Mouse (Mus musculus): Measurements from ENCODE around the gene C030005K15Rik. TPM values are rescaled to one million over a fixed set of nuclear protein-coding genes. Genes with fewer than 3 reads are reported as not detected.

Gene C030005K15Rik
- polyA plus RNA-seq, 1 experiment from 2014 or later, result not detected

- WGBS, result 35% methylated on average over 1 of the region's 1 CpGs
- ATAC-seq (ENCODE audit: low FRiP score, low TSS enrichment) (no peak), DNase-seq (ENCODE audit: low spot score) (peak; percentile 24)
- Histone ChIP-seq H3K4me3 (ENCODE audit: low read depth, low read length) (no peak overlapping the region), H3K27ac (replicated peaks) (no peak overlapping the region), H3K9me3 (ENCODE audit: control insufficient read depth, low read length) (no peaks in the 10 kb centered on the region), H3K36me3 (ENCODE audit: control insufficient read depth, insufficient read depth, low read length) (no peaks in the 10 kb centered on the region), H3K9ac (ENCODE audit: low read length) (no peak overlapping the region), H3K4me2 (replicated peaks; ENCODE audit: low read depth) (no peak overlapping the region), H3K4me1 (replicated peaks; ENCODE audit: control insufficient read depth, insufficient read depth) (no peaks in the 10 kb centered on the region), H3K27me3 (ENCODE audit: control insufficient read depth, insufficient read depth, low read length) (no peaks in the 10 kb centered on the region)
- peak; percentile 86 for TF ChIP-seq CTCF (IDR thresholded peaks at IDR 0.05; ENCODE audit: low read depth)
- TF ChIP-seq EP300 (optimal IDR thresholded peaks at IDR 0.05), result no peak
These were observed 22.0 kb downstream of the C030005K15Rik start for GRCm38 (mm10) chr10:97704562-97704961.

DNA sequence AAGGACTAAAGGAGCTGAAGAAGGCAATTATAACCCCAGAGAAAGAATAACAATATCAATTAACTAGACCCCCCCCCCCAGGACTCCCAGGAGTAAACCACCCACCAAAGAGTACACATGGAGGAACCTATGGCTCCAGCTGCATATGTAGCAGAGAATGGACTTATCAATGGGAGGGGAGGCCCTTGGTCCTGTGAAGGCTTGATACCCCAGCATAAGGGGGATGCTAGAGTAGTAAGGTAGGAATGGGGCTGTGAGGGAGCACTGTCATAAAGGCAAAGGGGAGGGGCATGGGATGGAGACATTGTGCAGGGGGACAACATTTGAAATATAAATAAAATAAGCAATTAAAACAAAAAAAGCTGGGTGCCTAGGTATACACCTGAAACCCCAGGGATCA, 24.2 kb downstream of the C030005K15Rik start:
- ATAC-seq (ENCODE audit: low FRiP score, low TSS enrichment) (no peak), DNase-seq (ENCODE audit: low spot score) (no peak)
- no peaks in the 10 kb centered on the region for H3K36me3 ChIP-seq (ENCODE audit: control insufficient read depth, insufficient read depth, low read length)
- H3K9ac ChIP-seq (ENCODE audit: low read length), result no peak overlapping the region
- no peaks in the 10 kb centered on the region for H3K4me1 ChIP-seq (replicated peaks; ENCODE audit: control insufficient read depth, insufficient read depth)
- TF ChIP-seq EP300 (optimal IDR thresholded peaks at IDR 0.05) (no peak), CTCF (IDR thresholded peaks at IDR 0.05; ENCODE audit: low read depth) (no peak)
- H3K27ac ChIP-seq (replicated peaks), result no peak overlapping the region
- H3K4me3 ChIP-seq (ENCODE audit: low read depth, low read length), result no peak overlapping the region
- no peak overlapping the region for H3K4me2 ChIP-seq (replicated peaks; ENCODE audit: low read depth)
- no peaks in the 10 kb centered on the region for H3K9me3 ChIP-seq (ENCODE audit: control insufficient read depth, low read length)
- H3K27me3 ChIP-seq (ENCODE audit: control insufficient read depth, insufficient read depth, low read length), result no peaks in the 10 kb centered on the region

GRCm38 (mm10) chr10:97693398-97694135, 33.0 kb downstream of the C030005K15Rik start:
- Histone ChIP-seq H3K27me3 (ENCODE audit: control insufficient read depth, insufficient read depth, low read length) (no peaks in the 10 kb centered on the region), H3K9me3 (ENCODE audit: control insufficient read depth, low read length) (no peaks in the 10 kb centered on the region), H3K27ac (replicated peaks) (no peak overlapping the region), H3K4me2 (replicated peaks; ENCODE audit: low read depth) (no peak overlapping the region), H3K4me3 (ENCODE audit: low read depth, low read length) (no peak overlapping the region), H3K9ac (ENCODE audit: low read length) (no peak overlapping the region), H3K4me1 (replicated peaks; ENCODE audit: control insufficient read depth, insufficient read depth) (no peaks in the 10 kb centered on the region), H3K36me3 (ENCODE audit: control insufficient read depth, insufficient read depth, low read length) (no peaks in the 10 kb centered on the region)
- TF ChIP-seq CTCF (IDR thresholded peaks at IDR 0.05; ENCODE audit: low read depth) (no peak), EP300 (optimal IDR thresholded peaks at IDR 0.05) (no peak)
- ATAC-seq (ENCODE audit: low FRiP score, low TSS enrichment) (no peak), DNase-seq (ENCODE audit: low spot score) (no peak)
- 93% methylated on average over 37 of the region's 37 CpGs for WGBS

GRCm38 (mm10) chr10:97692913-97693312, 33.6 kb downstream of the C030005K15Rik start, which contains the start of gene Ccer1:
Gene Ccer1, plus strand, starts transcription at chr10:97693059.
- WGBS, result 75% methylated on average over 20 of the region's 20 CpGs
- Histone ChIP-seq H3K9ac (ENCODE audit: low read length) (no peak within 1 kb of the TSS), H3K36me3 (ENCODE audit: control insufficient read depth, insufficient read depth, low read length) (no peaks in the 10 kb centered on the region), H3K27me3 (ENCODE audit: control insufficient read depth, insufficient read depth, low read length) (no peaks in the 10 kb centered on the region), H3K4me2 (replicated peaks; ENCODE audit: low read depth) (no peak within 1 kb of the TSS), H3K9me3 (ENCODE audit: control insufficient read depth, low read length) (no peaks in the 10 kb centered on the region), H3K27ac (replicated peaks) (no peak within 1 kb of the TSS), H3K4me1 (replicated peaks; ENCODE audit: control insufficient read depth, insufficient read depth) (no peaks in the 10 kb centered on the region), H3K4me3 (ENCODE audit: low read depth, low read length) (no peak within 1 kb of the TSS)
- TF ChIP-seq EP300 (optimal IDR thresholded peaks at IDR 0.05), result no peak
- DNase-seq (ENCODE audit: low spot score) (no peak), ATAC-seq (ENCODE audit: low FRiP score, low TSS enrichment) (no peak)

DNA sequence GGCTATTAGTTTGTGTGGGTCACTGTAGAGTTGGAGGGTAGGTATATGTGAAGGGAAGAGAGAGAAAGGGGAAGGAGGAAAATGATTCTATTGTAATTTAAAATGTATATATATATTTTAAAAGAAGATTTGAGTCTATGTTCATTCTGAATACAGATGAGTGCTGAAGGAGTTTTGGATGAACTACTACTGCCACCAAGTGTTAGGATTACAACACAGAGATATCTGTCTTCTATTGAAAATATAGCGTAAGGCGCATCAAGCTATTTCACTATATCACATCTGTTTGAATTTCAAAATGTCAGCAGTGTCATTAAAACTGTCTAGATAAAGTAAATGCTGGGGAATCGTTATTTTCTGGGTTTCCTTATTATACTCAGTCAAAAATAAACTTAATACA, 37.1 kb downstream of the C030005K15Rik start:
- ATAC-seq (ENCODE audit: low FRiP score, low TSS enrichment) (no peak), DNase-seq (ENCODE audit: low spot score) (no peak)
- H3K27me3 ChIP-seq (ENCODE audit: control insufficient read depth, insufficient read depth, low read length), result no peaks in the 10 kb centered on the region
- H3K4me3 ChIP-seq (ENCODE audit: low read depth, low read length), result no peak overlapping the region
- TF ChIP-seq CTCF (IDR thresholded peaks at IDR 0.05; ENCODE audit: low read depth) (peak; percentile 70), EP300 (optimal IDR thresholded peaks at IDR 0.05) (no peak)
- no peaks in the 10 kb centered on the region for H3K4me1 ChIP-seq (replicated peaks; ENCODE audit: control insufficient read depth, insufficient read depth)
- no peak overlapping the region for H3K9ac ChIP-seq (ENCODE audit: low read length)
- H3K9me3 ChIP-seq (ENCODE audit: control insufficient read depth, low read length), result no peaks in the 10 kb centered on the region
- no peaks in the 10 kb centered on the region for H3K36me3 ChIP-seq (ENCODE audit: control insufficient read depth, insufficient read depth, low read length)
- H3K27ac ChIP-seq (replicated peaks), result no peak overlapping the region
- 53% methylated on average over 3 of the region's 3 CpGs for WGBS
- H3K4me2 ChIP-seq (replicated peaks; ENCODE audit: low read depth), result no peak overlapping the region

GRCm38 (mm10) chr10:97687198-97687597, 39.4 kb downstream of the C030005K15Rik start:
- WGBS, result 84% methylated on average over 1 of the region's 1 CpGs
- no peak for ATAC-seq (ENCODE audit: low FRiP score, low TSS enrichment)

More at GRCm38 (mm10) chr10:97687198-97687597, 39.4 kb downstream of the C030005K15Rik start:
- H3K36me3 ChIP-seq (ENCODE audit: control insufficient read depth, insufficient read depth, low read length), result no peaks in the 10 kb centered on the region
- no peak for TF ChIP-seq EP300 (optimal IDR thresholded peaks at IDR 0.05)
- TF ChIP-seq CTCF (IDR thresholded peaks at IDR 0.05; ENCODE audit: low read depth), result no peak
- H3K27ac ChIP-seq (replicated peaks), result no peak overlapping the region
- H3K9ac ChIP-seq (ENCODE audit: low read length), result no peak overlapping the region
- DNase-seq (ENCODE audit: low spot score), result no peak
- no peak overlapping the region for H3K4me2 ChIP-seq (replicated peaks; ENCODE audit: low read depth)
- H3K27me3 ChIP-seq (ENCODE audit: control insufficient read depth, insufficient read depth, low read length), result no peaks in the 10 kb centered on the region
- no peaks in the 10 kb centered on the region for H3K4me1 ChIP-seq (replicated peaks; ENCODE audit: control insufficient read depth, insufficient read depth)
- no peaks in the 10 kb centered on the region for H3K9me3 ChIP-seq (ENCODE audit: control insufficient read depth, low read length)
- no peak overlapping the region for H3K4me3 ChIP-seq (ENCODE audit: low read depth, low read length)

Measured in stomach, postnatal 0 days (tissue).